Mouse (Mus musculus) CH12.LX (cell line): ENCODE data around the gene Gucy2d. TPM values are rescaled to one million over a fixed set of nuclear protein-coding genes. Genes with fewer than 3 reads are reported as not detected.

Experiments
- DNase-seq: peaks from one replicate; pipeline ENCODE4 v3.0.0-alpha.2; 2013; ENCODE audit errors: extremely low read depth
- H3K27ac ChIP-seq: 2 replicates; pipeline ENCODE4 v1.5.1; 2012; ENCODE audit warnings: low read depth, mild to moderate bottlenecking, control low read depth, moderate library complexity; ENCODE audit not compliant: insufficient read depth
- H3K27me3 ChIP-seq: replicated peaks from 2 replicates; pipeline ENCODE3; 2012; ENCODE audit warnings: inconsistent platforms
- H3K36me3 ChIP-seq, 2 experiments: replicated peaks in 1 of 2; 2 replicates each; pipeline versions ENCODE3 to v1.6.1; 2012; ENCODE audit warnings: inconsistent platforms in 1 of 2, low read length in 1 of 2, mild to moderate bottlenecking in 1 of 2, mixed read lengths in 1 of 2, moderate library complexity in 1 of 2; ENCODE audit not compliant: control insufficient read depth in 1 of 2, insufficient read depth in 1 of 2
- H3K4me1 ChIP-seq, 2 experiments: 2 replicates each; pipeline ENCODE4 v1.6.1; 2012; ENCODE audit warnings: inconsistent platforms in 1 of 2, moderate library complexity in 1 of 2; ENCODE audit not compliant: insufficient read depth in 2 of 2, control insufficient read depth in 1 of 2
- H3K4me2 ChIP-seq: 2 replicates; pipeline ENCODE4 v1.6.1; 2012; ENCODE audit warnings: low read depth, mild to moderate bottlenecking, control low read depth; ENCODE audit not compliant: poor library complexity, insufficient read depth, severe bottlenecking
- H3K4me3 ChIP-seq, 3 experiments: fragments of 150-350 bp in 1 of 3; sonication (generic) in 1 of 3; replicated peaks in 1 of 3; 2 replicates each; pipeline versions ENCODE3 to v1.5.1; 2011 to 2012; ENCODE audit warnings: low read depth in 2 of 3, low read length in 2 of 3, mild to moderate bottlenecking in 2 of 3, moderate library complexity in 2 of 3, control low read depth in 1 of 3, improper control_type of control experiment in 1 of 3, inconsistent platforms in 1 of 3, mixed read lengths in 1 of 3; ENCODE audit not compliant: poor library complexity in 1 of 3
- H3K79me2 ChIP-seq: replicated peaks from 2 replicates; pipeline ENCODE4 v1.6.1; 2012; ENCODE audit warnings: mild to moderate bottlenecking, moderate library complexity; ENCODE audit not compliant: control insufficient read depth, poor library complexity, insufficient read depth, severe bottlenecking; ENCODE audit errors: extremely low read depth
- H3K9ac ChIP-seq: 2 replicates; pipeline ENCODE4 v1.6.1; 2012; ENCODE audit warnings: low read depth, mild to moderate bottlenecking, control low read depth, moderate library complexity; ENCODE audit not compliant: insufficient read depth
- H3K9me3 ChIP-seq: replicated peaks from 2 replicates; pipeline ENCODE3; 2012; ENCODE audit warnings: low read length, inconsistent platforms, mixed read lengths
- BHLHE40 ChIP-seq: IDR thresholded peaks from 2 replicates; pipeline ENCODE4 v1.6.1; 2011; ENCODE audit warnings: mild to moderate bottlenecking, low read depth, low read length, improper control_type of control experiment
- CHD1 ChIP-seq: IDR thresholded peaks from 2 replicates; pipeline ENCODE4 v1.6.1; 2012; ENCODE audit warnings: low read depth, low read length, improper control_type of control experiment, inconsistent platforms
- CHD2 ChIP-seq: IDR thresholded peaks from 2 replicates; pipeline ENCODE4 v1.6.1; 2011; ENCODE audit warnings: low read length, improper control_type of control experiment
- EP300 ChIP-seq: IDR thresholded peaks from 2 replicates; pipeline ENCODE4 v1.6.1; 2011; ENCODE audit warnings: low read length, improper control_type of control experiment
- HCFC1 ChIP-seq: IDR thresholded peaks from 2 replicates; pipeline ENCODE4 v1.6.1; 2012; ENCODE audit warnings: low read depth, mild to moderate bottlenecking, inconsistent platforms, low read length, improper control_type of control experiment
- JUND ChIP-seq: conservative IDR thresholded peaks from 2 replicates; pipeline ENCODE4 v1.6.1; 2011; ENCODE audit warnings: low read depth, low read length, improper control_type of control experiment
- MEF2A ChIP-seq: IDR thresholded peaks from 2 replicates; pipeline ENCODE4 v1.6.1; 2014; ENCODE audit warnings: low read depth, mild to moderate bottlenecking, inconsistent platforms, low read length, improper control_type of control experiment, borderline replicate concordance
- MXI1 ChIP-seq: IDR thresholded peaks from 2 replicates; pipeline ENCODE4 v1.6.1; 2011; ENCODE audit warnings: mild to moderate bottlenecking, low read depth, low read length, improper control_type of control experiment
- MYC ChIP-seq: IDR thresholded peaks from 2 replicates; pipeline ENCODE4 v1.6.1; 2011; ENCODE audit warnings: low read depth, mild to moderate bottlenecking, improper control_type of control experiment, low read length
- NELFE ChIP-seq: IDR thresholded peaks from 2 replicates; pipeline ENCODE4 v1.6.1; 2011; ENCODE audit warnings: low read depth, low read length, improper control_type of control experiment
- PAX5 ChIP-seq: IDR thresholded peaks from 2 replicates; pipeline ENCODE4 v1.6.1; 2012; ENCODE audit warnings: low read length, inconsistent platforms, mixed read lengths
- POLR2AphosphoS2 ChIP-seq: IDR thresholded peaks from 2 replicates; pipeline ENCODE4 v1.6.1; 2011; ENCODE audit warnings: low read depth, low read length, improper control_type of control experiment
- RCOR1 ChIP-seq: conservative IDR thresholded peaks from 2 replicates; pipeline ENCODE4 v1.6.1; 2012; ENCODE audit warnings: low read depth, mild to moderate bottlenecking, inconsistent platforms, low read length, improper control_type of control experiment
- SIN3A ChIP-seq: IDR thresholded peaks from 2 replicates; pipeline ENCODE4 v1.6.1; 2012; ENCODE audit warnings: low read length, improper control_type of control experiment, inconsistent platforms
- TBP ChIP-seq: conservative IDR thresholded peaks from 2 replicates; pipeline ENCODE4 v1.6.1; 2011; ENCODE audit warnings: low read depth, low read length, improper control_type of control experiment
- TCF12 ChIP-seq: IDR thresholded peaks from 2 replicates; pipeline ENCODE4 v1.6.1; 2014; ENCODE audit warnings: low read depth, mild to moderate bottlenecking, inconsistent platforms, low read length, improper control_type of control experiment
- ZMIZ1 ChIP-seq: IDR thresholded peaks from 2 replicates; pipeline ENCODE4 v1.6.1; 2012; ENCODE audit warnings: low read depth, mild to moderate bottlenecking, inconsistent platforms, low read length, improper control_type of control experiment
- ZNF384 ChIP-seq: IDR thresholded peaks from 2 replicates; pipeline ENCODE4 v1.6.1; 2012; ENCODE audit warnings: low read depth, low read length, improper control_type of control experiment, inconsistent platforms
- dilution Hi-C: fragments of 300-500 bp; cut with MboI; formaldehyde crosslinking; loops from 2 replicates; pipeline ENCODE4 v1.14.3; 2020; ENCODE audit warnings: low sequenced_read_pairs; ENCODE audit not compliant: extremely low pct_unique_long_range_greater_than_20kb, extremely low pct_ligation_motif_present
- in situ Hi-C: fragments of 300-500 bp; cut with MboI; formaldehyde crosslinking; loops from 3 replicates; pipeline ENCODE4 v1.14.3; 2019; ENCODE audit warnings: low sequenced_read_pairs, low pct_ligation_motif_present, low pct_unique_long_range_greater_than_20kb, mixed read lengths
- polyA plus RNA-seq: library from polyadenylated mRNA; unstranded; fragments of >175 nt; gene quantifications from 2 replicates; pipeline ENCODE4 v1.2.1, GENCODE M21; 2012; ENCODE audit warnings: low read depth; ENCODE audit not compliant: insufficient read length
- total RNA-seq, 2 experiments: library from RNA; depleted of rRNA; stranded (reverse); fragments of 300-350 nt in 1 of 2; fragments of >200 nt in 1 of 2; gene quantifications; 2 replicates each; pipeline ENCODE4 v1.2.3; 2012 to 2014

Gucy2d gene
- total and polyA plus RNA-seq, 3 experiments, result not detected

GRCm38 (mm10) chr7:98510961-98511958, 71.0 kb downstream of the Gucy2d start:
- dilution Hi-C loops (no loop called here), in situ Hi-C loops (no loop called here)
- peaks cover 8% of the 10 kb centered on the region for H3K9me3 ChIP-seq
- no peak for DNase-seq
- no peaks in the 10 kb centered on the region for H3K36me3 ChIP-seq
- no peak overlapping the region for H3K9ac ChIP-seq
- no peak overlapping the region for H3K27ac ChIP-seq
- H3K27me3 ChIP-seq, result no peaks in the 10 kb centered on the region
- TF ChIP-seq EP300 (no peak), ZMIZ1 (no peak), HCFC1 (no peak), ZNF384 (no peak), NELFE (no peak), TBP (no peak), MEF2A (no peak), JUND (no peak), CHD2 (no peak), MYC (no peak), PAX5 (no peak), POLR2AphosphoS2 (no peak), TCF12 (no peak), BHLHE40 (no peak), CHD1 (no peak), RCOR1 (no peak), SIN3A (no peak)
- no peak overlapping the region for H3K4me3 ChIP-seq
- H3K79me2 ChIP-seq, result no peaks in the 10 kb centered on the region
- H3K4me2 ChIP-seq, result no peak overlapping the region
- peaks cover 6 to 18% of the 10 kb centered on the region in 2 experiments for H3K4me1 ChIP-seq

DNA sequence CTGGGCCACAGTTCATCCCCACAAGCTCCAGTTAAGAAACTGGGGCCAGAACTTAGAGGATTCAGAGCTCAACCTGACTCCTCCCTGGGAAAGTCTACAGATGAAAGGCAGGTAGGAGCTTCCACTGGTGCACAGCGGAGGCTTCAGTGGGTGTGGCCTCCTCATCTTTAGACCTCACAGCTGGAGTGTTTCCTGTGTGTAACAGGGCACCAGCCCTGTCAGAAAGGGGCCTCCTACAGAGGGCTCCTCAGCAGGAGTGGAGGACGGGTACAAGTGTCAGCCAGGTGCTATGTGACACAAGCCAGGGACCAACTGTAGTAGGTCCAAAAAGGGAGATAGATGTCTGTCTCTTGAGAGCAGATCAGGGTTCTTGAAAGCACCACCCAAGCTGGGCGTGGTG, 73.0 kb downstream of the Gucy2d start:
- H3K9me3 ChIP-seq, result peaks cover 8% of the 10 kb centered on the region
- TF ChIP-seq MXI1, result no peak
- dilution Hi-C loops (no loop called here), in situ Hi-C loops (no loop called here)
- no peaks in the 10 kb centered on the region for H3K36me3 ChIP-seq
- no peak overlapping the region for H3K4me3 ChIP-seq
- peaks cover 6 to 18% of the 10 kb centered on the region in 2 experiments for H3K4me1 ChIP-seq
- DNase-seq, result no peak
- no peak overlapping the region for H3K27ac ChIP-seq
- H3K79me2 ChIP-seq, result no peaks in the 10 kb centered on the region
- no peak overlapping the region for H3K9ac ChIP-seq
- no peak overlapping the region for H3K4me2 ChIP-seq
- no peaks in the 10 kb centered on the region for H3K27me3 ChIP-seq
